Mouse (Mus musculus): ENCODE results near the gene Abcb4. TPM values are rescaled to one million over a fixed set of nuclear protein-coding genes. Genes with fewer than 3 reads are reported as not detected.
A peak's percentile ranks its signal among the peaks of the same experiment; 100 is the strongest.
"Not testable (repeated sequence)": the region's sequence is repeated elsewhere in the genome, so short reads cannot be mapped to it uniquely, and the experiment has no call there.

Abcb4 gene
- polyA plus RNA-seq, 1 experiment from 2014 or later, result 1.0 TPM

DNA sequence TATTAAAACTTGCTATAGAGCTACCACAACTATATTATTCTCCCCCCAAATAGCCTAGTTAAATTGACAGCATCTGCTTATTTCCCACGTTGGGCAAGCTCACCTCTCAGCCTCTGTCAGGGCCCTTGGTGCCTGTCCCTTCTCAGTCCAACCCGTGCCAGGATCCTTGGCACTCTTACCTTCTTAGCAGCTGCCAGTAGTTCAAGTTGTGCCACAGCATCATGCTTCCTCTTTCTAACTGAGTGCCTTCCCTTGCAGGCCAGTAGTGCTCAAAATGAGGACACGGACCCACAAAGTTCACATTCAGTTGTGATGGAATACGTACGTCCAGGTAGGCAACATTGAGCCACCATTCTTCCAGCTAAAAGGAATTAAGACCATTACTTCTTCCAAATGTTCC is 94.4 kb downstream of the Abcb4 start:
- H3K9ac ChIP-seq, result no peak overlapping the region
- peaks cover 33% of the 10 kb centered on the region for H3K36me3 ChIP-seq
- H3K27ac ChIP-seq, result no peak overlapping the region
- no peaks in the 10 kb centered on the region for H3K9me3 ChIP-seq
- H3K27me3 ChIP-seq (replicated peaks), result no peaks in the 10 kb centered on the region
- H3K4me2 ChIP-seq (replicated peaks), result no peak overlapping the region
- H3K4me1 ChIP-seq, result no peaks in the 10 kb centered on the region
- 92% methylated on average over 5 of the region's 5 CpGs for WGBS
- H3K4me3 ChIP-seq, result no peak overlapping the region
- ATAC-seq (ENCODE audit: low FRiP score, low read depth), result no peak

DNA sequence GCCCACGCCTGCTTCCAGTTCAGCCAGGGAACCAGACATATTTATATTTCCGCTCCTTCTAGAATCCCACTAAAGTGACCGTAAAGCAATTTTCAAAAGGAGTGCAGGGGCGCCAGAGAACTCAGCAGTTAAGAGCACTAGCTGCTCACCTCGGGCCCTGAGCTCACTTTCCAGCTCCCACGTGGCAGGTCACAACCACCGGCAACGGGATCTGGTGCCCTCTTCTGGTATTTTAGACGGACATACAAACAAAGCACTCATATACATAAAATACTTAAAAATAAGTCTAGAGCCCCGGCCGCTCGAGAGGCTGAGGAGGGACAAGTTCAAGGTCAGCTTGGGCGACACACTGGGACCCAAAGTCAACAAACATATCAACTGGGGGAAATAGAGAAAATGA is 97.0 kb downstream of the Abcb4 start:
- Histone ChIP-seq H3K27ac (no peak overlapping the region), H3K9me3 (no peaks in the 10 kb centered on the region), H3K4me1 (no peaks in the 10 kb centered on the region), H3K4me2 (replicated peaks) (no peak overlapping the region), H3K9ac (no peak overlapping the region), H3K36me3 (peaks cover 29% of the 10 kb centered on the region), H3K4me3 (no peak overlapping the region), H3K27me3 (replicated peaks) (no peaks in the 10 kb centered on the region)
- no peak for ATAC-seq (ENCODE audit: low FRiP score, low read depth)
- 88% methylated on average over 13 of the region's 13 CpGs for WGBS

DNA sequence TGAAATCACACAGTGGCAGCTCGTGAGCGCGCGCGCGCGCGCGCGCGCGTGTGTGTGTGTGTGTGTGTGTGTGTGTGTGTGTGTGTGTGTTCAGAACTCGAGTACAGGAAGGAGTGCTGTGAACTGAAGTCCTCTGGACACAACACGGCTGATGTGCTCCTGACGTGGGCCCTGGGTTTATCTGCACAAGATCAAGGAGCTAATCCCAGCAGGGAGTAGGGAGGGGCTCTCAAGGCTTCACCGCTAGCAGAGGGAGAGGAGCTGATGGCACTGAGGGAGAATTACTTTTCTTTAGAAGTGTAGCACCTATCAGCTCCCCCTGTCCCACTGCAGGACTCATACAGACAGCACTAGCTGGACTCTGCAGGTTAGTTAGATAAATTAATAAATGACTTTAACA is 98.1 kb downstream of the Abcb4 start:
- Histone ChIP-seq H3K4me3 (no peak overlapping the region), H3K27me3 (replicated peaks) (no peaks in the 10 kb centered on the region)

DNA sequence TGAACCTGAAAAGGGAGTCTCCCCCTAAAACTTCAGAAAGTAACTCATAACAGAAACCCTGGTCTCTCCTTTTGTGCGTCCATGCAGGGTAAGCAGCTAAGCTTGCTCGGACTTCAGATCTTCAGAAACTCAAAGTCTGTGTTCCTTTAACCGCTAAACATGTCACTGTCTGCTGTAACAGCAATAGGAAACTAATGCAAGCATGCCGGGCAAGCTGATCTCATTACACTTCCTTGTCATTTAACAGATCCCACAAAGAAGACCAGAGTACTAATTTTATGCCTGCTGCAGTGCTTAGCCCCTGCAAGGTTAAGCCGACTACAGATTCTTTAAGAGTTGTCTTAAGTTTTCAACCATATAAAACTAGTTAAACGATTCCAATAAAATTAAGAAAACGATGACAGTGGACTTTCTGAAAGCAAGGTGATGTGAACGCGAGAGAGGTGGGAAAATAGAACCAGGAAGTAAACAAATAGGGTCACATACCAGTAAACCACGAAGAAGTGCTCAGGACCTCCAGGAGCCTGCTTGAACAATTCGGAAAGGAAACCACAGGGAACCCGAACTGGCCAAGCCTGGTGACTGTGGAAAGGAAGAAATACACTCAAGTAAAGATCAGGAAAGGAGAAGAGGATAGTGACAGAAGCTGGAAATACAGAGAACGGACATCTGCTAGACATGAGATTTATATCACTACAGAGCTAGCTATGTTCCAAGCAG is 102.6 kb downstream of the Abcb4 start:
- peaks cover 5% of the 10 kb centered on the region for H3K36me3 ChIP-seq
- H3K9me3 ChIP-seq, result no peaks in the 10 kb centered on the region
- H3K27me3 ChIP-seq (replicated peaks), result no peaks in the 10 kb centered on the region
- H3K4me3 ChIP-seq, result peak overlapping the region; percentile 69
- 28% methylated on average over 13 of the region's 13 CpGs for WGBS
- H3K9ac ChIP-seq, result peak overlapping the region; percentile 79
- peak overlapping the region; percentile 73 for H3K4me2 ChIP-seq (replicated peaks)
- no peak overlapping the region for H3K27ac ChIP-seq
- H3K4me1 ChIP-seq, result peaks cover 11% of the 10 kb centered on the region
- no peak for ATAC-seq (ENCODE audit: low FRiP score, low read depth)

More for the DNA sequence above, 98.1 kb downstream of the Abcb4 start:
- no peak overlapping the region for H3K4me2 ChIP-seq (replicated peaks)
- H3K9me3 ChIP-seq, result no peaks in the 10 kb centered on the region
- H3K4me1 ChIP-seq, result peaks cover 5% of the 10 kb centered on the region
- peaks cover 25% of the 10 kb centered on the region for H3K36me3 ChIP-seq
- ATAC-seq (ENCODE audit: low FRiP score, low read depth), result no peak
- no peak overlapping the region for H3K27ac ChIP-seq
- H3K9ac ChIP-seq, result no peak overlapping the region
- 92% methylated on average over 16 of the region's 16 CpGs for WGBS

DNA sequence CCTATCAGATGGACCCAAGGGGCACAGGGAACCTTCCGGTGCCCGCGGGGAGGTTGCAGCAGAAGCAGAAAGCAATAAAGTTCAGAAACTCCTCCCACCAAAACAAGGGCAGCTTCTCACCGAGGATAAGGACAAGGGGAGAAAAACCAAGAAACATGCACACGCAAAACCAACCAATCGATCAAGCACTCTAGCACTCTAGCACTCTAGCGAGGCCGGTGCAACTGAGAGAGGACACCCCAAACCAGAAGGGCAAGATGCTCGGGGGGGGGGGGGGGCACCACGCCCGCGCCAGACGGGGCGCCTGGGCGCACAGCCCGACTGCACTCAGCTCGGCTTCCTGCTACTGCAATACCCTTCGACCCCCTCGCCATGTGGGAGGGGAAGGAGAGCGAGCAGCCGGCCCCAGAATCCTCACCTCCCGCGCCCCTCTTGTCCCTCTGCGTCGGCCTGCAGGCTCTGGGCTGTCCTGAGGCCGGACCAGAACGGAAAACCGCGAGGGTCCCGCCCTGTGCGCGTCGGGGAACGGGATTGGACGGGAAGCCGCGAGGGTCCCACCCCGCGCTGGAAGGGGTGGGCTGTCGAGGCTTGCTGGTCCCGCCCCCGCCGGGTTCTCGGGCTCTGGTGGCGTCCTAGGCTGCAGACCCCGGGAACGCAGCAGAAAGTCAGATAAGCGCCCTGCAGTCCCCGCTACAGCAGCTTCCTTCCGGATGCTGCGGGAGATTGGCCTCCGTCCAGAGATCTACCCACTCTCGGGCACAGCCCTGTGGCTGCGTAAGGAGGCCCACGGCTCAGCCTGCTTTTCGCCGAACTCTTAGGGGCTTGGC is 103.4 kb downstream of the Abcb4 start, which contains the start of gene Crot:
Gene Crot, minus strand, starts transcription at position 639 of the 827 bp plus-strand sequence.
- Histone ChIP-seq H3K27ac (peak within 1 kb of the TSS; percentile 70), H3K9me3 (no peaks in the 10 kb centered on the region), H3K27me3 (replicated peaks) (no peaks in the 10 kb centered on the region), H3K4me1 (peaks cover 11% of the 10 kb centered on the region), H3K4me3 (peak within 1 kb of the TSS; percentile 69), H3K4me2 (replicated peaks) (peak within 1 kb of the TSS; percentile 73), H3K36me3 (peaks cover 5% of the 10 kb centered on the region; the same call in 1 of the 2 replicates), H3K9ac (peak within 1 kb of the TSS; percentile 79)
- peak; percentile 100 for ATAC-seq (ENCODE audit: low FRiP score, low read depth)
- under 1% methylated on average over 51 of the region's 57 CpGs for WGBS

DNA sequence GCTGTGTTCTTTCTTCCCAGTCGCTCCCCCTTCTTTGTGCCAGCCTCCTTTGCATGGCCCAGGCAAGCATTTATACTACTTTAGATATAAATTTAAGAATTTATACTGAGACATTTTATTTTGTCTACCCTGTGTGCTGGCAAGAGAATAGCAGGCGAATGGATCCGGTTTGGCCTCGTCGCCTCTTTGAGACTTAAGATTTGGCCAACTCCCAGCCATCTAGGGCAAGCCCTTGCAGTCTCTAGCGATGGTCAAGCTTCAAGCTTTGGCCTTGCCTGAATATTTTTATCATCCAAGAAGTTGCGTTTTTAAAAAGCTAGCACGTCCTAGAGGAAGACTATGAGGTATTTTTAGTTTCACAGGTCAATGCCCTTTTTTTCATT is 104.0 kb downstream of the Abcb4 start:
- H3K27me3 ChIP-seq (replicated peaks), result no peaks in the 10 kb centered on the region
- H3K4me1 ChIP-seq, result peaks cover 11% of the 10 kb centered on the region
- peak overlapping the region; percentile 61 for H3K27ac ChIP-seq
- H3K9ac ChIP-seq, result peak overlapping the region; percentile 79
- H3K4me2 ChIP-seq (replicated peaks), result peak overlapping the region; percentile 73
- 15% methylated on average over 8 of the region's 8 CpGs for WGBS
- H3K9me3 ChIP-seq, result no peaks in the 10 kb centered on the region
- ATAC-seq (ENCODE audit: low FRiP score, low read depth), result peak; percentile 14; the same call in 1 of the 2 replicates
- peaks cover 2% of the 10 kb centered on the region; the same call in 1 of the 2 replicates for H3K36me3 ChIP-seq
- H3K4me3 ChIP-seq, result peak overlapping the region; percentile 69

DNA sequence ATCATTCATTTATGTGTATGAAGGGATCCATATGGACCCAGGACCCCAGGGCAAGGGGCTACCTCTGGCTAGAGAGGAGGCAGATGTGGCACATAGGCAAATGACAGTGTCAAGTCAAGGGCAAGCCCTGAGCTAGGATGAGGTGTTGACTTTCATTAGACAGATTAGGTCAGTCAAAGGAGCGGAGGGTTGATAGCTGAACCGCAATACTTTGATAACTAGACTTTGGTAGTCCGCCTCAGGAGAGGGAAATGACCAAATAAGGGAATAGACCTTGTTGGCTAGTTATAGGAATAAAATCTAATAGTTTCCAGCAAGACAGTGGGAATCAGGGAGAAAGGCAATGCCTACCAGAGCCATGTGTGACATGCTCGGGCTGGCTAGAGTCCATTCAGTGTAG is 105.6 kb downstream of the Abcb4 start:
- no peak overlapping the region for H3K4me2 ChIP-seq (replicated peaks)
- WGBS, result 68% methylated on average over 4 of the region's 4 CpGs
- no peak overlapping the region for H3K9ac ChIP-seq
- H3K4me3 ChIP-seq, result no peak overlapping the region
- no peaks in the 10 kb centered on the region for H3K9me3 ChIP-seq
- H3K27ac ChIP-seq, result no peak overlapping the region
- ATAC-seq (ENCODE audit: low FRiP score, low read depth), result no peak
- no peaks in the 10 kb centered on the region for H3K36me3 ChIP-seq
- H3K27me3 ChIP-seq (replicated peaks), result no peaks in the 10 kb centered on the region
- H3K4me1 ChIP-seq, result peaks cover 11% of the 10 kb centered on the region

DNA sequence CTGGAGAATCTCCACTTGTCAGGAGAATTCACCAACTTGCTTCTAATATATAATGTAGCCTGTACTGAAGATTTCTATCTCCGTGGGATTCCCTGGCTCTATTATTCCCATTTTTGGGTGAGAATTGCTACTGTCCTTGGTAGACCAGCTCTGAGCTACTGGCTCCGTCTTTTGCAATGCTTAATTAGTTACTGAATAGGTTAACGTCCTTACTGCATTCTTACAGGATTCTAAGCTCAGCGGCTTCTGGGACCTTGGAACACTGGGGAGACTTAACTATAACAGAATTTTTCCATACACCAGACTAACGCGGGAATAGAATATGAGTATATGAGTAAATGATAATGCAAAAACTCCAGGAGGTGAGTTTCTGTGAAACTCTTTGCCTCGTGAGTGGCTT is 106.5 kb downstream of the Abcb4 start:
- 25% methylated on average over 7 of the region's 7 CpGs for WGBS
- ATAC-seq (ENCODE audit: low FRiP score, low read depth); H3K9me3 ChIP-seq; H3K9ac ChIP-seq; H3K4me3 ChIP-seq; H3K36me3 ChIP-seq; H3K27ac ChIP-seq; H3K27me3 ChIP-seq (replicated peaks); H3K4me2 ChIP-seq (replicated peaks): not testable (repeated sequence)
- peaks cover 11% of the 10 kb centered on the region for H3K4me1 ChIP-seq

DNA sequence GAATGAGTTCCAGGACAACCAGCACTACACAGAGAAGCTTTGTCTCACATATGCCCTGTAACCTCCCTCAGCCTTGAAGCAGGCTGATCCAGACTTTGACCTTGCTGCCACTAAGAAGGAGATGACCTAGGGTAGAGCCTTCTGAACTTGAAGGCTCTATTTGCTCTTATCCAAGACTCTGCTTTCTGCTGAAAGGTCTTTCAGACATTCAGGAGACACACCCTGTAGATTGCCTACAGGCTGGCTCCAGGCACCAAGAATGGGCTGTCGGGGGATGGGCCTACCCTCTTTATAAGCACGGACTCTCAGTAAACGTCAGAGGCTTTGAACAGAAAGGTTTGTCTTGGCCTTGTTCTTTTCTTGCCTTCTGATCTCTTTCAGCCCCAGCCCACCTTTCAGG is 113.1 kb downstream of the Abcb4 start:
- not testable (repeated sequence) for H3K4me2 ChIP-seq (replicated peaks); H3K9me3 ChIP-seq; H3K36me3 ChIP-seq; H3K27me3 ChIP-seq (replicated peaks); H3K27ac ChIP-seq; H3K4me3 ChIP-seq; H3K9ac ChIP-seq; ATAC-seq (ENCODE audit: low FRiP score, low read depth); H3K4me1 ChIP-seq
- 57% methylated on average over 3 of the region's 3 CpGs for WGBS

Other genes with a start within 250 kb of the Abcb4 start
- gene Abcb1a, start 233.6 kb upstream of the Abcb4 start, polyA plus RNA-seq (2016; fragmentation: Nextera tagmentation; extraction: Ambion mirVana), result 0.86 and 1.1 TPM in 2 replicates
- 0.74 and 0.89 TPM in 2 replicates for gene Abcb1b, start 95.6 kb upstream of the Abcb4 start, polyA plus RNA-seq (2016; fragmentation: Nextera tagmentation; extraction: Ambion mirVana)
- gene Crot, start 103.6 kb downstream of the Abcb4 start, polyA plus RNA-seq (2016; fragmentation: Nextera tagmentation; extraction: Ambion mirVana), result 28.1 and 33.1 TPM in 2 replicates
- 19.2 and 21.0 TPM in 2 replicates for gene Tmem243, start 207.0 kb downstream of the Abcb4 start, polyA plus RNA-seq (2016; fragmentation: Nextera tagmentation; extraction: Ambion mirVana)

Data from neural tube, embryonic 12.5 days (tissue).